Mouse (Mus musculus) embryonic fibroblast, embryonic 13.5 days (primary cell): ENCODE measurements around the gene Fam53b.

ENCODE experiments used
- CTCF ChIP-seq: IDR thresholded peaks from 2 replicates; pipeline ENCODE4 v1.5.1; 2011; ENCODE audit warnings: mild to moderate bottlenecking, control low read depth, low read length, moderate library complexity, borderline replicate concordance; ENCODE audit not compliant: insufficient read depth
- POLR2A ChIP-seq: IDR thresholded peaks from 2 replicates; pipeline ENCODE4 v1.6.1; 2011; ENCODE audit warnings: low read depth, mild to moderate bottlenecking, control low read depth, low read length, moderate library complexity

- no peak for TF ChIP-seq POLR2A
- TF ChIP-seq CTCF, result no peak
Measured at GRCm38 (mm10) chr7:132760589-132761180, 53.0 kb downstream of the Fam53b start.
